Mouse (Mus musculus): Measurements from ENCODE around the gene Pcid2. TPM values are rescaled to one million over a fixed set of nuclear protein-coding genes. Genes with fewer than 3 reads are reported as not detected.

Gene Pcid2
- polyA plus RNA-seq, 1 experiment from 2014 or later: 8.8 TPM

DNA sequence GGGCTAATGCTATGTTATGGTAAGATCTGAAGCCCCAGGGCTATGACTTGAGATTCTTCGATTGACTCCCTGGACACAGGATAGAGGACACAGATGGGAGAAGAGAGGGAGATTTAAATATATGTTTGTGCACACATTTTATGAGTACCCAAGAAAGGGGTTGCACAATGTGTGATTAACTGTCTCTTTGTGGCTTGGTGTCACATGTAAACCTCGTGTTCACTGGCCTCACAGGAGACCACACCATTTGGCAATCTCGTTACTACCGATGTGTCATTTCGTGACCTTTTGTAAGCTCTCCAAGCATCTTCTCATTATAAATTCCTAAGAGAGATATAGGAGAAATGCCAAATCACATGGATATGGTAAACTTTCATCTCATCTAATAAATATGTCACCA is 77.6 kb downstream of the Pcid2 start:
- H3K27ac ChIP-seq (ENCODE audit: low read depth): no peak overlapping the region

More for the DNA sequence above, 77.6 kb downstream of the Pcid2 start:
- no peak for TF ChIP-seq EP300 (IDR thresholded peaks at IDR 0.05; ENCODE audit: low read depth)
- TF ChIP-seq CTCF (IDR thresholded peaks at IDR 0.05; ENCODE audit: low read depth): no peak
- Histone ChIP-seq H3K9ac (replicated peaks) (no peak overlapping the region), H3K4me3 (ENCODE audit: low read depth, low read length) (no peak overlapping the region), H3K4me1 (ENCODE audit: insufficient read depth) (peaks cover 21% of the 10 kb centered on the region), H3K9me3 (ENCODE audit: low read length) (no peaks in the 10 kb centered on the region), H3K36me3 (replicated peaks; ENCODE audit: insufficient read depth, low read length) (no peaks in the 10 kb centered on the region), H3K27me3 (ENCODE audit: insufficient read depth, low read length) (no peaks in the 10 kb centered on the region), H3K4me2 (ENCODE audit: low read depth, low read length) (no peak overlapping the region)
- 52% methylated on average over 5 of the region's 5 CpGs for WGBS (ENCODE audit: insufficient replicate concordance)
- ATAC-seq (no peak), DNase-seq (no peak)

Small RNA genes lying within 50 kb of the gene (microRNA-seq; reads per million reads assigned to microRNA genes)
- gene Mir7065: not detected

Other genes starting within 250 kb of the Pcid2 start
- gene Mcf2l, start 231.7 kb downstream of the Pcid2 start, polyA plus RNA-seq (2015; fragmentation: Nextera tagmentation; extraction: Ambion mirVana): 0.99 and 1.2 TPM in 2 replicates
- gene F7, start 79.4 kb downstream of the Pcid2 start, polyA plus RNA-seq (2015; fragmentation: Nextera tagmentation; extraction: Ambion mirVana): 35.1 and 36.0 TPM in 2 replicates
- 531 and 542 TPM in 2 replicates for gene F10, start 68.2 kb downstream of the Pcid2 start, polyA plus RNA-seq (2015; fragmentation: Nextera tagmentation; extraction: Ambion mirVana)
- 93.8 and 97.1 TPM in 2 replicates for gene Proz, start 44.5 kb downstream of the Pcid2 start, polyA plus RNA-seq (2015; fragmentation: Nextera tagmentation; extraction: Ambion mirVana)
- gene Cul4a, start 162 bp upstream of the Pcid2 start, polyA plus RNA-seq (2015; fragmentation: Nextera tagmentation; extraction: Ambion mirVana): 60.5 and 62.9 TPM in 2 replicates
- gene Lamp1, start 53.7 kb upstream of the Pcid2 start, polyA plus RNA-seq (2015; fragmentation: Nextera tagmentation; extraction: Ambion mirVana): 199 and 206 TPM in 2 replicates
- gene Grtp1, start 95.2 kb upstream of the Pcid2 start, polyA plus RNA-seq (2015; fragmentation: Nextera tagmentation; extraction: Ambion mirVana): 10.6 and 12.1 TPM in 2 replicates
- 0.45 TPM in 1 of 2 replicates, not detected in the other for gene Adprhl1, start 148.7 kb upstream of the Pcid2 start, polyA plus RNA-seq (2015; fragmentation: Nextera tagmentation; extraction: Ambion mirVana)
- gene Dcun1d2, start 182.7 kb upstream of the Pcid2 start, polyA plus RNA-seq (2015; fragmentation: Nextera tagmentation; extraction: Ambion mirVana): 5.0 and 5.9 TPM in 2 replicates
- gene Tmco3, start 182.7 kb upstream of the Pcid2 start, polyA plus RNA-seq (2015; fragmentation: Nextera tagmentation; extraction: Ambion mirVana): 3.3 and 3.7 TPM in 2 replicates
- gene Tfdp1, start 233.3 kb upstream of the Pcid2 start, polyA plus RNA-seq (2015; fragmentation: Nextera tagmentation; extraction: Ambion mirVana): 45.9 and 52.5 TPM in 2 replicates

Data from liver, postnatal 0 days (tissue).